Mouse (Mus musculus): ENCODE results near the gene Esr1. TPM values are rescaled to one million over a fixed set of nuclear protein-coding genes. Genes with fewer than 3 reads are reported as not detected.

Gene Esr1
- polyA plus RNA-seq, 1 experiment = 3.6 TPM

GRCm38 (mm10) chr10:4620596-4621504 lies 9.5 kb downstream of the Esr1 start:
- no peaks in the 10 kb centered on the region for H3K36me3 ChIP-seq (ENCODE audit: control insufficient read depth, insufficient read depth, low read length)
- H3K4me1 ChIP-seq (ENCODE audit: control insufficient read depth, insufficient read depth, low read length) = peaks cover 6% of the 10 kb centered on the region
- 0 out of 2 replicates have a peak overlapping the region, but pooled peaks have one; percentile 19 for H3K27ac ChIP-seq (ENCODE audit: control insufficient read depth, insufficient read depth, low read depth, low read length)
- no peaks in the 10 kb centered on the region for H3K27me3 ChIP-seq (ENCODE audit: control insufficient read depth, insufficient read depth, low read length)
- TF ChIP-seq POLR2A (IDR thresholded peaks at IDR 0.05; ENCODE audit: control insufficient read depth, low read depth, low read length) = no peak
- TF ChIP-seq CTCF (IDR thresholded peaks at IDR 0.05; ENCODE audit: control insufficient read depth, insufficient read depth, insufficient replicate concordance, low read depth, low read length) = no peak
- H3K4me3 ChIP-seq (ENCODE audit: control insufficient read depth, low read depth, low read length) = peak overlapping the region; percentile 4; the same call in 1 of the 2 replicates

GRCm38 (mm10) chr10:4621505-4621815 lies 10.1 kb downstream of the Esr1 start:
- H3K27ac ChIP-seq (ENCODE audit: control insufficient read depth, insufficient read depth, low read depth, low read length) = 0 out of 2 replicates have a peak overlapping the region, but pooled peaks have one; percentile 19
- no peaks in the 10 kb centered on the region for H3K27me3 ChIP-seq (ENCODE audit: control insufficient read depth, insufficient read depth, low read length)
- H3K36me3 ChIP-seq (ENCODE audit: control insufficient read depth, insufficient read depth, low read length) = no peaks in the 10 kb centered on the region
- H3K4me3 ChIP-seq (ENCODE audit: control insufficient read depth, low read depth, low read length) = peak overlapping the region; percentile 4; the same call in 1 of the 2 replicates
- no peak for TF ChIP-seq CTCF (IDR thresholded peaks at IDR 0.05; ENCODE audit: control insufficient read depth, insufficient read depth, insufficient replicate concordance, low read depth, low read length)
- no peak for TF ChIP-seq POLR2A (IDR thresholded peaks at IDR 0.05; ENCODE audit: control insufficient read depth, low read depth, low read length)
- H3K4me1 ChIP-seq (ENCODE audit: control insufficient read depth, insufficient read depth, low read length) = peaks cover 6% of the 10 kb centered on the region

- H3K36me3 ChIP-seq (ENCODE audit: control insufficient read depth, insufficient read depth, low read length) = no peaks in the 10 kb centered on the region
- peaks cover 6% of the 10 kb centered on the region for H3K4me1 ChIP-seq (ENCODE audit: control insufficient read depth, insufficient read depth, low read length)
- H3K4me3 ChIP-seq (ENCODE audit: control insufficient read depth, low read depth, low read length) = no peak overlapping the region
- no peak overlapping the region for H3K27ac ChIP-seq (ENCODE audit: control insufficient read depth, insufficient read depth, low read depth, low read length)
- TF ChIP-seq CTCF (IDR thresholded peaks at IDR 0.05; ENCODE audit: control insufficient read depth, insufficient read depth, insufficient replicate concordance, low read depth, low read length) (no peak), POLR2A (IDR thresholded peaks at IDR 0.05; ENCODE audit: control insufficient read depth, low read depth, low read length) (no peak)
- H3K27me3 ChIP-seq (ENCODE audit: control insufficient read depth, insufficient read depth, low read length) = no peaks in the 10 kb centered on the region
Measured at GRCm38 (mm10) chr10:4623319-4623718, 11.9 kb downstream of the Esr1 start.

- Histone ChIP-seq H3K4me1 (ENCODE audit: control insufficient read depth, insufficient read depth, low read length) (peaks cover 6% of the 10 kb centered on the region), H3K4me3 (ENCODE audit: control insufficient read depth, low read depth, low read length) (no peak overlapping the region), H3K27me3 (ENCODE audit: control insufficient read depth, insufficient read depth, low read length) (no peaks in the 10 kb centered on the region), H3K27ac (ENCODE audit: control insufficient read depth, insufficient read depth, low read depth, low read length) (no peak overlapping the region), H3K36me3 (ENCODE audit: control insufficient read depth, insufficient read depth, low read length) (no peaks in the 10 kb centered on the region)
- no peak for TF ChIP-seq CTCF (IDR thresholded peaks at IDR 0.05; ENCODE audit: control insufficient read depth, insufficient read depth, insufficient replicate concordance, low read depth, low read length)
- no peak for TF ChIP-seq POLR2A (IDR thresholded peaks at IDR 0.05; ENCODE audit: control insufficient read depth, low read depth, low read length)
Measured at GRCm38 (mm10) chr10:4624581-4624980, 13.2 kb downstream of the Esr1 start.

GRCm38 (mm10) chr10:4625300-4625699 lies 13.9 kb downstream of the Esr1 start:
- Histone ChIP-seq H3K27ac (ENCODE audit: control insufficient read depth, insufficient read depth, low read depth, low read length) (no peak overlapping the region), H3K4me3 (ENCODE audit: control insufficient read depth, low read depth, low read length) (no peak overlapping the region), H3K4me1 (ENCODE audit: control insufficient read depth, insufficient read depth, low read length) (peaks cover 6% of the 10 kb centered on the region), H3K36me3 (ENCODE audit: control insufficient read depth, insufficient read depth, low read length) (no peaks in the 10 kb centered on the region), H3K27me3 (ENCODE audit: control insufficient read depth, insufficient read depth, low read length) (no peaks in the 10 kb centered on the region)
- TF ChIP-seq POLR2A (IDR thresholded peaks at IDR 0.05; ENCODE audit: control insufficient read depth, low read depth, low read length) (no peak), CTCF (IDR thresholded peaks at IDR 0.05; ENCODE audit: control insufficient read depth, insufficient read depth, insufficient replicate concordance, low read depth, low read length) (no peak)

- Histone ChIP-seq H3K27me3 (ENCODE audit: control insufficient read depth, insufficient read depth, low read length) (no peaks in the 10 kb centered on the region), H3K4me3 (ENCODE audit: control insufficient read depth, low read depth, low read length) (no peak overlapping the region), H3K36me3 (ENCODE audit: control insufficient read depth, insufficient read depth, low read length) (no peaks in the 10 kb centered on the region), H3K27ac (ENCODE audit: control insufficient read depth, insufficient read depth, low read depth, low read length) (no peak overlapping the region), H3K4me1 (ENCODE audit: control insufficient read depth, insufficient read depth, low read length) (peaks cover under 1% of the 10 kb centered on the region; the same call in 1 of the 2 replicates)
- no peak for TF ChIP-seq POLR2A (IDR thresholded peaks at IDR 0.05; ENCODE audit: control insufficient read depth, low read depth, low read length)
- TF ChIP-seq CTCF (IDR thresholded peaks at IDR 0.05; ENCODE audit: control insufficient read depth, insufficient read depth, insufficient replicate concordance, low read depth, low read length) = peak; percentile 73; the same call in 1 of the 2 replicates
Measured at GRCm38 (mm10) chr10:4626432-4626831, 15.0 kb downstream of the Esr1 start.

GRCm38 (mm10) chr10:4626996-4627395 lies 15.6 kb downstream of the Esr1 start:
- H3K27ac ChIP-seq (ENCODE audit: control insufficient read depth, insufficient read depth, low read depth, low read length) = no peak overlapping the region
- H3K4me1 ChIP-seq (ENCODE audit: control insufficient read depth, insufficient read depth, low read length) = no peaks in the 10 kb centered on the region
- H3K27me3 ChIP-seq (ENCODE audit: control insufficient read depth, insufficient read depth, low read length) = no peaks in the 10 kb centered on the region
- TF ChIP-seq CTCF (IDR thresholded peaks at IDR 0.05; ENCODE audit: control insufficient read depth, insufficient read depth, insufficient replicate concordance, low read depth, low read length) (no peak), POLR2A (IDR thresholded peaks at IDR 0.05; ENCODE audit: control insufficient read depth, low read depth, low read length) (no peak)
- no peak overlapping the region for H3K4me3 ChIP-seq (ENCODE audit: control insufficient read depth, low read depth, low read length)
- no peaks in the 10 kb centered on the region for H3K36me3 ChIP-seq (ENCODE audit: control insufficient read depth, insufficient read depth, low read length)
